Mouse (Mus musculus): ENCODE data around the gene Rtl10.

- TF ChIP-seq POLR2A (IDR thresholded peaks at IDR 0.05; ENCODE audit: borderline replicate concordance, insufficient read depth, low read length) (no peak), CTCF (IDR thresholded peaks at IDR 0.05; ENCODE audit: borderline replicate concordance, insufficient read depth, low read depth, low read length) (no peak)
These were observed 7.8 kb upstream of the Rtl10 start for GRCm38 (mm10) chr16:18490894-18491293.
